Comparison of ENCODE assay signal across 1 mouse cellular context in genomic region chr5:30072377-30072776, GRCm38 (mm10).
TF ChIP-seq lines count a peak whose summit lies in the region.

No protein-coding gene starts in this region.

TF ChIP-seq in CH12.LX, 34 proteins besides CTCF, POLR2A, EP300 and RAD21:
- TF ChIP-seq ZNF384 (IDR thresholded peaks at IDR 0.05; ENCODE audit: low read depth, low read length) (peak; percentile 37; the same call in 1 of the 2 replicates), PAX5 (IDR thresholded peaks at IDR 0.05; ENCODE audit: low read length) (no peak)
